In genomic region chr16:34573856-34574491, GRCm38 (mm10) we compare ENCODE assay signal across 8 mouse cellular contexts. TPM values are rescaled to one million over a fixed set of nuclear protein-coding genes. Genes with fewer than 3 reads are reported as not detected.
DNase-seq lines count a peak whose midpoint lies in the region; ATAC-seq and TF ChIP-seq lines count a peak whose summit lies in the region.

No protein-coding gene starts in this region.

- peak overlapping the region; percentile 64 for H3K9ac ChIP-seq in ES-E14 (ENCODE audit: insufficient read depth, low read depth, low read length, poor library complexity, severe bottlenecking)
- peak overlapping the region; percentile 45; the same call in 1 of the 2 replicates for H3K9ac ChIP-seq in liver, postnatal 0 days (replicated peaks)

- H3K4me3 ChIP-seq in ES-E14 (ENCODE audit: insufficient read depth in 1 of 2, low read depth in 1 of 2, low read length in 2 of 2, poor library complexity in 1 of 2, severe bottlenecking in 1 of 2) = peak overlapping the region; percentile 73 to 76
- peak overlapping the region; percentile 50 for H3K4me3 ChIP-seq in liver, postnatal 0 days (ENCODE audit: low read depth, low read length)

- no peaks in the 10 kb centered on the region; a peak in 1 of 4 replicates for H3K4me1 ChIP-seq in ES-E14 (ENCODE audit: control insufficient read depth in 2 of 2, insufficient read depth in 2 of 2, low read length in 2 of 2, poor library complexity in 1 of 2)
- 0 out of 2 replicates have a peak, but pooled peaks cover 2% of the 10 kb centered on the region for H3K4me1 ChIP-seq in liver, postnatal 0 days (ENCODE audit: insufficient read depth)

- H3K27ac ChIP-seq in ES-E14 (ENCODE audit: insufficient read depth, low read depth, low read length, poor library complexity, severe bottlenecking) = no peak overlapping the region
- no peak overlapping the region; the same call in 1 of the 2 replicates for H3K27ac ChIP-seq in liver, postnatal 0 days (ENCODE audit: low read depth)

- ATAC-seq in liver, postnatal 0 days = peak; percentile 63

- no peak for TF ChIP-seq CTCF in liver, postnatal 0 days (IDR thresholded peaks at IDR 0.05; ENCODE audit: low read depth)

- peak overlapping the region; percentile 75 for H3K4me2 ChIP-seq in liver, postnatal 0 days (ENCODE audit: low read depth, low read length)

- no peaks in the 10 kb centered on the region for H3K36me3 ChIP-seq in ES-E14 (ENCODE audit: control insufficient read depth, insufficient read depth, low read length, poor library complexity, severe bottlenecking)
- H3K36me3 ChIP-seq in liver, postnatal 0 days (replicated peaks; ENCODE audit: insufficient read depth, low read length) = no peaks in the 10 kb centered on the region

- no peak for TF ChIP-seq EP300 in liver, postnatal 0 days (IDR thresholded peaks at IDR 0.05; ENCODE audit: low read depth)

- DNase-seq in kidney, postnatal 25 days = peak; percentile 14 to 61
- no peak for DNase-seq in kidney, postnatal 14 days
- peak; percentile 13 for DNase-seq in ES-E14 (ENCODE audit: low read depth, low spot score)
- peak; percentile 24 to 27 for DNase-seq in cerebellum, postnatal 4 days (ENCODE audit: low spot score in 2 of 2)
- DNase-seq in heart, postnatal 14 days = peak; percentile 19
- no peak for DNase-seq in liver, postnatal 0 days
- peak; percentile 55 for DNase-seq in testis, postnatal 10 days (ENCODE audit: low spot score)
- no peak for DNase-seq in adrenal gland, postnatal 36 days

- WGBS in liver, postnatal 0 days (ENCODE audit: insufficient replicate concordance) = 3% methylated on average over 21 of the region's 42 CpGs

- in situ Hi-C loops in ES-E14 (cut with MboI; ENCODE audit: low sequenced_read_pairs in 2 of 2, unreplicated experiment in 2 of 2) = no loop called here

- peaks cover 51% of the 10 kb centered on the region for H3K27me3 ChIP-seq in liver, postnatal 0 days (ENCODE audit: insufficient read depth, low read length)

- intact Hi-C loops in heart, postnatal 14 days (cut with DNase I) = loop anchor here (5.0 kb wide), 2 partner anchors 42 to 227 kb away; no protein-coding TSS in a partner anchor

- no peaks in the 10 kb centered on the region for H3K9me3 ChIP-seq in ES-E14 (ENCODE audit: control insufficient read depth, insufficient read depth, low read depth, low read length)
- no peaks in the 10 kb centered on the region for H3K9me3 ChIP-seq in liver, postnatal 0 days (ENCODE audit: low read length)

TF ChIP-seq in ES-E14, 5 proteins besides CTCF, POLR2A, EP300 and RAD21:
- no peak for TF ChIP-seq ZNF384 (IDR thresholded peaks at IDR 0.05; ENCODE audit: low read depth, low read length)
- no peak for TF ChIP-seq ZC3H11A (IDR thresholded peaks at IDR 0.05; ENCODE audit: borderline replicate concordance, low read depth, low read length)
- no peak for TF ChIP-seq HCFC1 (IDR thresholded peaks at IDR 0.05; ENCODE audit: borderline replicate concordance, insufficient read depth, low read length)
- TF ChIP-seq CHD2 (IDR thresholded peaks at IDR 0.05; ENCODE audit: low read depth, low read length) = no peak
- no peak for TF ChIP-seq MAFK (IDR thresholded peaks at IDR 0.05; ENCODE audit: insufficient read depth, low read depth, low read length)

RNA-seq across cellular contexts. Expression of gene Kalrn, which starts 0.6 kb away (rescaled TPM):
- total RNA-seq in ES-E14 (2012; rRNA removed) = 9.9 and 15.7 TPM in 2 replicates
- total RNA-seq in heart, postnatal 14 days (2021) = 10 to 100 TPM; 29.5 to 33.7 TPM
- 12.8 and 16.7 TPM in 2 replicates for polyA plus RNA-seq in liver, postnatal 0 days (2015; fragmentation: Nextera tagmentation; extraction: Ambion mirVana)
- total RNA-seq in adrenal gland, postnatal 36 days (2021) = 10 to 100 TPM in 1 of 2 experiments, 1 to 10 TPM in 1; 6.1 to 17.5 TPM

Comparison
In these comparisons a context has a peak if more than half of its experiments do, and no peak if none do; other contexts are left out.
1. DNase-seq: peak in kidney, postnatal 25 days (2 of 2), ES-E14 (single experiment), cerebellum, postnatal 4 days (2 of 2), heart, postnatal 14 days (2 of 2) and testis, postnatal 10 days (single experiment); none in kidney, postnatal 14 days (single experiment), liver, postnatal 0 days (single experiment) and adrenal gland, postnatal 36 days (0 of 2).